Mouse (Mus musculus) lung, postnatal 0 days (tissue): ENCODE results near the gene Sord.
A peak's percentile ranks its signal among the peaks of the same experiment; 100 is the strongest.

Source experiments
- CTCF ChIP-seq: IDR thresholded peaks from 2 replicates; pipeline ENCODE4 v1.5.1; 2016; ENCODE audit warnings: antibody characterized with exemption, mild to moderate bottlenecking
- EP300 ChIP-seq: IDR thresholded peaks from 2 replicates; pipeline ENCODE4 v1.6.1; 2016; ENCODE audit warnings: antibody characterized with exemption, mild to moderate bottlenecking, control low read depth

GRCm38 (mm10) chr2:122302574-122303241 lies 68.2 kb downstream of the Sord start:
- peak; percentile 78 for TF ChIP-seq CTCF
- TF ChIP-seq EP300: no peak
